Mouse (Mus musculus): ENCODE data around the gene Gm20736. TPM values are rescaled to one million over a fixed set of nuclear protein-coding genes. Genes with fewer than 3 reads are reported as not detected.
"Not testable (repeated sequence)": the region's sequence is repeated elsewhere in the genome, so short reads cannot be mapped to it uniquely, and the experiment has no call there.

Gene Gm20736
- total RNA-seq (2021) = not detected

DNA sequence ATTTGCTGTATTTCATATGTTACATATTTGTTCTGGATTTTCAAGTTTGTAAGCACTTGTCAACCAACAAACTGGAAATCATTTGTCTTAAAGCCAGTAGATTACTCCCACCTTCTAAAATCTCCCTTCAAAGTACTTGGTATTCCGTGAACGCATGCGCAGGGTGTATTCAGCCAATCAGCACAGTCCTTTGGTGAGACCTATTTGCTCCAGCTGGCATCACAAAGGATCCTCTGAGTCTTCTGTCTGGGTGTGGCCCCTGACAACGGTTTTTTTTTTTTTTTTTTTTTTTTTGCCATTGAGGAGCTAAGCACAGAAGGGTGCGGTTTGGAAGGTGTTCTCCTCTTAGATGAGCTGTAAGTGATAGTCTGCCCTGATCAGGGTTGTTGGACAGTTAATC is at the start of gene Gm20736:
Gene Gm20736 (plus strand): TSS at position 301 of the 400 bp plus-strand sequence.
- intact Hi-C loops (cut with DNase I); DNase-seq (ENCODE audit: low spot score): not testable (repeated sequence)

Other genes starting within 250 kb of the Gm20736 start
- not detected for gene Gm20924, start 170.2 kb upstream of the Gm20736 start, total RNA-seq (2021)